Mouse (Mus musculus): Measurements from ENCODE around the gene Gsap. TPM values are rescaled to one million over a fixed set of nuclear protein-coding genes. Genes with fewer than 3 reads are reported as not detected.
"Not testable (repeated sequence)": the region's sequence is repeated elsewhere in the genome, so short reads cannot be mapped to it uniquely, and the experiment has no call there.

Gsap gene
- polyA plus RNA-seq (2015; fragmentation: Nextera tagmentation; extraction: Ambion mirVana) = 4.7 and 6.4 TPM in 2 replicates

DNA sequence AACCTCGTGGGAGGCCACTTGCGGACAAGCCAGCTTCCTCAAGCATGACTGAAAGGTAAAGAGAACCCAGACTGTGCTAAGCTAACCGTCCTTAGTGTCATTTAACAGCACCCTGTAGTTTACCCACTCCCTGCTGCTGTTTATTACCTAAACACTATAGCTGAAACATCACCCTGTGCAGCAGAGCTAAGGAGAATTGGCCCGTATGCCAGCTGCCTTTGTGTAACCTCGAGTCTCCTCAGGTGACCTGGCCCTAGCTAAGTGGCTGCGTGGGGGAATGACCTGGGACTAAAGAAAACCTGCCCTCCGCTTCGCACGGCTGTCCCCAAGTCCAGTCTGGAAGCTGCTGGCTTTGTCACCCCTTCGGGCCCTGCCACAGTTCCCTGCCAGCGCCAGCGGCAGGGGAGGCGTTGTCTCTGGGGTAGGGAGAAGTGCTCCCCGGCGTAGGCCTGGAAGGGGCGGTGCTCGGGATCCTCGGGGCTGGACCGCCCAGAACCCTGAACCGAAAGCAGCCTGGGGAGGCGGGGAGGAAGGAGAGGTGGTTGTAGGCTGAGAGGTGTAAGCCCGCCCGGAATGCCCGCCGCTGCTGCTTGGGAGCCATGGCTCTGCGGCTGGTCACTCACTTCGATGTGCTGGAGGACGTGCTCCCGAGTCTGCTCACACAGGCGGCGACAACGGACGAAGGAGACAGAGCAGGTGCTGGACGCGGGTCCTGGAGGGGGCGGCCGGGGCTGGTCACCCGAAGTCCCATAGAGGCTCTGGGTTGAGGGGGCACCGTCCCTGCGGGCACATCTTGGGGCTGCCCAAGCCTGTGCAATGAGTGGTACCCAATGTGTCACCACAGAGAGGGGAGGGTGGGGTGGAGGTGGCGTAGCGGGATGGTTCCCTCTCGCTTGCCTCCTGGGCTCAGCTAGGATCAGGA is at the start of gene Gsap:
Gene Gsap (plus strand): TSS at position 492 of the 922 bp plus-strand sequence.
- Histone ChIP-seq H3K4me3 (replicated peaks) (peak within 1 kb of the TSS; percentile 52), H3K36me3 (no peaks in the 10 kb centered on the region), H3K9me3 (0 out of 2 replicates have a peak, but pooled peaks cover 3% of the 10 kb centered on the region), H3K9ac (replicated peaks) (peak within 1 kb of the TSS; percentile 70), H3K27ac (no peak within 1 kb of the TSS), H3K27me3 (0 out of 2 replicates have a peak, but pooled peaks cover 4% of the 10 kb centered on the region), H3K4me1 (replicated peaks) (peaks cover 8% of the 10 kb centered on the region), H3K4me2 (replicated peaks) (peak within 1 kb of the TSS; percentile 73)
- WGBS = 5% methylated on average over 43 of the region's 43 CpGs
- ATAC-seq = peak; percentile 93

GRCm38 (mm10) chr5:21136575-21136974 is 49.5 kb upstream of the Gsap start:
- H3K4me3 ChIP-seq (replicated peaks) = no peak overlapping the region
- H3K9me3 ChIP-seq = no peaks in the 10 kb centered on the region
- no peaks in the 10 kb centered on the region for H3K27me3 ChIP-seq
- WGBS = 87% methylated on average over 5 of the region's 5 CpGs
- H3K27ac ChIP-seq = no peak overlapping the region
- no peaks in the 10 kb centered on the region for H3K36me3 ChIP-seq
- ATAC-seq = no peak
- H3K9ac ChIP-seq (replicated peaks) = no peak overlapping the region
- no peak overlapping the region for H3K4me2 ChIP-seq (replicated peaks)
- 0 out of 2 replicates have a peak, but pooled peaks cover 4% of the 10 kb centered on the region for H3K4me1 ChIP-seq (replicated peaks)

- ATAC-seq = peak; percentile 76; the same call in 1 of the 2 replicates
- WGBS = 65% methylated on average over 9 of the region's 9 CpGs
Observed at GRCm38 (mm10) chr5:21139505-21139904, 46.5 kb upstream of the Gsap start.

DNA sequence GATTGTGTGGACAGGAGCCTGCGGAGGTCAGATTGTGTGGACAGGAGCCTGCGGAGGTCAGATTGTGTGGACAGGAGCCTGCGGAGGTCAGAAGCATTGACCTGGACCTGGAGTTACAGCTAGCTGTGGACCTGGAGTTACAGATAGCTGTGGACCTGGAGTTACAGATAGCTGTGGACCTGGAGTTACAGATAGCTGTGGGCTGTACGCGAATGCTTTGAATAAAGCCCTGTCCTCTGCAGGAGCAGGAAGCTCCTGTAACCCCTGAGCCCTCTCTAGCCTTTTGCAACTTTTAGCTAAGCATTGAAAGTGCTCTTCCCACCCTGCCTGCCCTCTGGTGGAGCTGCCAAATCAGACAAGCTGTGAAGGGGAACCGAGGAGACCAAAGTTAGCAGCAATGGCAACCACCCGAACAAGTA is 44.9 kb upstream of the Gsap start:
- not testable (repeated sequence) for H3K27ac ChIP-seq; H3K9ac ChIP-seq (replicated peaks); ATAC-seq; H3K4me1 ChIP-seq (replicated peaks); H3K4me3 ChIP-seq (replicated peaks); H3K9me3 ChIP-seq; H3K36me3 ChIP-seq; H3K27me3 ChIP-seq; H3K4me2 ChIP-seq (replicated peaks)
- WGBS = 83% methylated on average over 7 of the region's 7 CpGs

More at GRCm38 (mm10) chr5:21139505-21139904, 46.5 kb upstream of the Gsap start:
- Histone ChIP-seq H3K9ac (replicated peaks) (no peak overlapping the region), H3K27ac (no peak overlapping the region), H3K4me3 (replicated peaks) (no peak overlapping the region), H3K4me2 (replicated peaks) (no peak overlapping the region), H3K27me3 (no peaks in the 10 kb centered on the region), H3K4me1 (replicated peaks) (0 out of 2 replicates have a peak, but pooled peaks cover 4% of the 10 kb centered on the region), H3K36me3 (no peaks in the 10 kb centered on the region), H3K9me3 (no peaks in the 10 kb centered on the region)

DNA sequence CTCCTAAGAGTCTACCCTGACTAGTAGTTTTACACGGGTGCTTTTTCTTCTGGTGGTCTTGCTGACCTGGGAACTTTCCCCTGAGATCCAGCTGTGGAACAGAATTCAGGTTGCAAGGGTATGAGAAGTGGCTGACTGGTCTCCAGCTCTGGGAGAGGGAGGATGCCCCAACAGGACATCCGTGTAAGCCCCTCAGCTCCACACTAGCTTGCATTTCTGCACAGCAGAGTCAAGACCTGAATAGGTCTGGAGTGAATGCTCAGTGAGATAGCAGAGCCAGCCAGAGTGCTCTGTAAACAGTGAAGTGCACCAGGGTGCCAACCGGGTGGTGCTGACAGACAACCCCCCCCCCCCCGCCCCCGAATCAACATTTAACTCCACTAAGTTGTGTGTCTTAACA is 44.4 kb upstream of the Gsap start:
- H3K9me3 ChIP-seq = no peaks in the 10 kb centered on the region
- no peak overlapping the region for H3K27ac ChIP-seq
- 0 out of 2 replicates have a peak, but pooled peaks cover 4% of the 10 kb centered on the region for H3K4me1 ChIP-seq (replicated peaks)
- H3K4me3 ChIP-seq (replicated peaks) = no peak overlapping the region
- H3K27me3 ChIP-seq = no peaks in the 10 kb centered on the region
- H3K4me2 ChIP-seq (replicated peaks) = no peak overlapping the region
- no peaks in the 10 kb centered on the region for H3K36me3 ChIP-seq
- no peak for ATAC-seq
- 61% methylated on average over 5 of the region's 5 CpGs for WGBS
- no peak overlapping the region for H3K9ac ChIP-seq (replicated peaks)

DNA sequence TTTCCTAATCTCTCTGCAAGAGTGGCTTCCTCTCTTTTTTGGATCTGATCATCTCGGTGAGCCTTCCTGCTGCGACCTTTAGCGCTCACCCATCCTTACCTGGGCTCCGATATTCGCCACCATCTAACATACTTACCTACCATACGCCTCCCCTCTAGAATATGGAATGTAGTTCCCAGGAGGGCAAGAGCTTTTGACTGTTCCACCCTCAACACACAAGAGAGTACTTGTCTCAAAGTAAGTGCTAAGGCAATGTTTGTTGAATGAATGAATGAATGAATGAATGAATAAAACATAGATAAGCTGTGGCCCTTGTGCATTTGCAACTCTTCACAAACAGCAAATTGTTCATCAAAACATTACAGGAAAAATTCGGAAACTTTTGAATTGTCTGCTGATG is 43.0 kb upstream of the Gsap start:
- Histone ChIP-seq H3K27me3 (no peaks in the 10 kb centered on the region), H3K9me3 (no peaks in the 10 kb centered on the region), H3K9ac (replicated peaks) (no peak overlapping the region), H3K4me3 (replicated peaks) (no peak overlapping the region), H3K36me3 (no peaks in the 10 kb centered on the region), H3K27ac (no peak overlapping the region), H3K4me2 (replicated peaks) (no peak overlapping the region), H3K4me1 (replicated peaks) (0 out of 2 replicates have a peak, but pooled peaks cover 4% of the 10 kb centered on the region)
- WGBS = 89% methylated on average over 7 of the region's 7 CpGs
- no peak for ATAC-seq

DNA sequence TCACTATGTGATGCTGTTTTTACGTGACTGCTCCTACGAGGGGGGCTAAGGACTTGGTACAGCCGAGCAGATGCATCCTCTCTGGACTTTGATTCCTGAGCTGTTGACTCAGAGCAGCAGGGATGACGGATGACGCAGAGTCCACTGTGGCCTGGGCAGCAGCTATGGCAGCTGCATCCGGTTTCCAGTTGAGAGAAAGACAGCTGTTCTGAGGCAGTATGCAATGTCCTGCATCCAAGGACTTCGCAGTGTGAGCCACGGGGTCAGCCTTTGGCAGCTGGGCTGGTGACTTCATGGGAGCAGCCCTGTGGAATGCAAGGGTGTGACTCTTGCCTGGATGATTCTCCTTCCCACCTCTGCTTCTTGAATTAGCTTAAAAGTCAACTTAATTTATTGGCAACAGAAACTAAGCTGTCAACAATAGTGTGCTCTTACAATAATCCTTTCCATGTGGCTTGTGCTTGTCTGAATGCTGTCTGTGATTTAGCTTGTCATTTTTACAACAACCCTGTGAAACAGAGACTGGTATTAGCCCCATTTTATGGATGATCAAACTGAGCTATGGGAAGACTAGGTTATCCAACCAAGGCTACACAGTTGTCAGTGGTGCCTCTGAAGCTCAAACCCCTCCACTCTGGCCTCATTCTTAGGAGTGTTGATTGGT is 41.4 kb upstream of the Gsap start:
- Histone ChIP-seq H3K4me3 (replicated peaks) (no peak overlapping the region), H3K27ac (no peak overlapping the region; the same call in 1 of the 2 replicates), H3K4me2 (replicated peaks) (no peak overlapping the region), H3K9me3 (no peaks in the 10 kb centered on the region), H3K4me1 (replicated peaks) (no peaks in the 10 kb centered on the region), H3K9ac (replicated peaks) (no peak overlapping the region), H3K27me3 (no peaks in the 10 kb centered on the region), H3K36me3 (no peaks in the 10 kb centered on the region)
- whole genome bisulfite sequencing = 74% methylated on average over 8 of the region's 8 CpGs
- ATAC-seq = no peak

GRCm38 (mm10) chr5:21148358-21148757 is 37.7 kb upstream of the Gsap start:
- Histone ChIP-seq H3K9ac (replicated peaks) (no peak overlapping the region), H3K27me3 (no peaks in the 10 kb centered on the region), H3K4me3 (replicated peaks) (no peak overlapping the region), H3K9me3 (no peaks in the 10 kb centered on the region), H3K27ac (no peak overlapping the region), H3K4me1 (replicated peaks) (no peaks in the 10 kb centered on the region), H3K4me2 (replicated peaks) (no peak overlapping the region), H3K36me3 (no peaks in the 10 kb centered on the region)
- ATAC-seq = no peak
- WGBS = 77% methylated on average over 3 of the region's 3 CpGs

DNA sequence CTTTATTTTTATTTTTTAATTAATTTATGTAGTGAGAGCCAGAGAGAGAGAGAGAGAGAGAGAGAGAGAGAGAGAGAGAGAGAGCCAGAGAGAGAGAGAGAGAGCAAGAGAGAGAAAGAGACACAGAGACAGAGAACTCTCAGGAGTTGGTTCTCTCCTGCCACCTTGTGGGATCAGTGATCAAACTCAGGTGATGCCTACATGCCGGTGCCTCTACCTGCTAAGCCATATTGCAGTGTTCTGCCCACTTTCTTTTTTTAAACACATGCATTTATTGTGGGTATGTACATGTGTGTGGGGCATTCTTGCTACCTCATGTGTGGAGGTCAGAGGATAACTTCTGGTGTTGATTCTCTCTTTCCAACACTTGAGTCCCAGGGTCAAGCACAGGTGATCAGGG is 32.4 kb upstream of the Gsap start:
- 75% methylated on average over 1 of the region's 1 CpGs for WGBS
- H3K36me3 ChIP-seq = no peaks in the 10 kb centered on the region
- no peak overlapping the region for H3K9ac ChIP-seq (replicated peaks)
- no peak for ATAC-seq
- no peaks in the 10 kb centered on the region for H3K27me3 ChIP-seq
- H3K4me1 ChIP-seq (replicated peaks) = no peaks in the 10 kb centered on the region
- peaks cover 8% of the 10 kb centered on the region; the same call in 1 of the 2 replicates for H3K9me3 ChIP-seq
- H3K4me2 ChIP-seq (replicated peaks) = no peak overlapping the region
- no peak overlapping the region for H3K27ac ChIP-seq
- no peak overlapping the region for H3K4me3 ChIP-seq (replicated peaks)

DNA sequence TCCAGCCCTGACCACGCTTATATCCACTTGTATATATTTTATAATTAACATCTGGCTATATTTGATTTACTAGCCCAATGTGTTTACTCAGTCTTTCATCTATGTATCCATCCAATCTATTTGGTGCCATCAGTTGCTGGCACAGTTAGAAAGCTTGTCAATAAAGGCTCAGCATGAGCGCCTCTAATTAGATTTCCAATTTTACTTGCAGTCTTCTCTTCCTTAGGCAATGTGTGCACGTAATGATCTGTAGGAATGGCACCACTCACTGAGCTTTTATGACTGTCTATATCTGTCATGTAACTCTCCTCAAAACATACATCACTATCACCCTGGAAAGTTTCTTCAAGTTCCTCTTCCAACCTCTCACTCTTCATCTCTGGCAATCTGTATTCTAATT is 29.3 kb upstream of the Gsap start:
- Histone ChIP-seq H3K27me3 (no peaks in the 10 kb centered on the region), H3K9ac (replicated peaks) (no peak overlapping the region), H3K36me3 (no peaks in the 10 kb centered on the region), H3K4me3 (replicated peaks) (no peak overlapping the region), H3K4me2 (replicated peaks) (no peak overlapping the region), H3K27ac (no peak overlapping the region), H3K9me3 (peaks cover 8% of the 10 kb centered on the region; the same call in 1 of the 2 replicates), H3K4me1 (replicated peaks) (no peaks in the 10 kb centered on the region)
- 89% methylated on average over 3 of the region's 3 CpGs for WGBS
- ATAC-seq = no peak

- Histone ChIP-seq H3K27ac (no peak overlapping the region), H3K4me3 (replicated peaks) (no peak overlapping the region), H3K4me1 (replicated peaks) (no peaks in the 10 kb centered on the region), H3K36me3 (no peaks in the 10 kb centered on the region), H3K4me2 (replicated peaks) (no peak overlapping the region), H3K27me3 (no peaks in the 10 kb centered on the region), H3K9me3 (peaks cover 8% of the 10 kb centered on the region; the same call in 1 of the 2 replicates), H3K9ac (replicated peaks) (no peak overlapping the region)
- ATAC-seq = no peak
- 88% methylated on average over 3 of the region's 3 CpGs for WGBS
Observed at GRCm38 (mm10) chr5:21159536-21159935, 26.5 kb upstream of the Gsap start.

DNA sequence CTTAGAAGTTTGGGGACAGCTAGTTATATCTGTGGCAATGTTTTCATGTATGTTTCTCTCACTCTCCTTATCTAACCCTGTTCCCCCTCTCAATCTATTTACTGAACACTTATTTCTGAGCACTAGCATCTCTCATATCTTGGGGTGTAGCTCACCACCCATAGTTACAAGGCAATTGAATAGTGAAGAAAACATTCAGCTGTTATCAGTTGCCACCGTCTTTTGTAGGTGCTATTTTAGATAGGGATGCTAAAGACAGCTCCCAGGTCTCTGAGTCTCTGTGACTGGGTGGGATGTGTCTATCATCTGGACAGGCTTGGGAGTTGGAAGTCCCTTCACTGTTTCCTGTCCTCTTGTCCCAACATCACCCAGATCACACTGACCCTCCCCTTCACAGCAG is 25.3 kb upstream of the Gsap start:
- H3K9ac ChIP-seq (replicated peaks) = no peak overlapping the region
- no peak overlapping the region for H3K4me3 ChIP-seq (replicated peaks)
- no peaks in the 10 kb centered on the region for H3K27me3 ChIP-seq
- WGBS = 100% methylated on average over 1 of the region's 1 CpGs
- ATAC-seq = no peak
- H3K4me1 ChIP-seq (replicated peaks) = no peaks in the 10 kb centered on the region
- peaks cover 8% of the 10 kb centered on the region; the same call in 1 of the 2 replicates for H3K9me3 ChIP-seq
- no peak overlapping the region for H3K27ac ChIP-seq
- no peaks in the 10 kb centered on the region for H3K36me3 ChIP-seq
- no peak overlapping the region for H3K4me2 ChIP-seq (replicated peaks)
